Mouse (Mus musculus) spleen, postnatal 10 days (tissue): ENCODE measurements around the gene 2810006K23Rik.
A peak's percentile ranks its signal among the peaks of the same experiment; 100 is the strongest.
"Not testable (repeated sequence)": the region's sequence is repeated elsewhere in the genome, so short reads cannot be mapped to it uniquely, and the experiment has no call there.

ENCODE experiments used
- DNase-seq, 2 experiments: peaks; one replicate each; pipeline ENCODE4 v3.0.0; 2021 to 2022; ENCODE audit warnings: low spot score in 2 of 2

The 2810006K23Rik gene

GRCm38 (mm10) chr5:124327510-124328364 is at the start of gene 2810006K23Rik, which contains the start of gene Mphosph9:
2810006K23Rik (plus strand) TSS chr5:124328089.
Mphosph9 (minus strand) TSS chr5:124327972.
- DNase-seq: peak; percentile 99

DNA sequence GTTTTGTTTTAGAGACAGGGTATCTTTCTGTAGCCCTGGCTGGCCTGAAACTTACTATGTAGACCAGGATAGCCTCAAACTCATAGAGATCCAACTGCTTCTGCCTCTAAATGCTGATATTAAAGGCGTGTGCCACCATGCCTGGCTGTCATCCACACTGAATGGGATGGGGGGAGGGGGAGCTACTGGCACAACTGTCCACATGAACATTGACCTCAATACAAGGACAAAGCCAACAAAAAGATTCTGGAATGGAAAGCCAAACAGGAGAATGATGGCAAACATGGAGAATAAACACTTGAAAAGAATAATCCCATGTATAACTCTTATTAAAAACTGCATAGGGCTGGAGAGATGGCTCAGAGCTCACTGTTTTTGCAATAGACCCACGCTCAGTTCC is 45.0 kb upstream of the 2810006K23Rik start:
- DNase-seq: no peak

- DNase-seq: no peak
Measured at GRCm38 (mm10) chr5:124284330-124284729, 43.6 kb upstream of the 2810006K23Rik start.

DNA sequence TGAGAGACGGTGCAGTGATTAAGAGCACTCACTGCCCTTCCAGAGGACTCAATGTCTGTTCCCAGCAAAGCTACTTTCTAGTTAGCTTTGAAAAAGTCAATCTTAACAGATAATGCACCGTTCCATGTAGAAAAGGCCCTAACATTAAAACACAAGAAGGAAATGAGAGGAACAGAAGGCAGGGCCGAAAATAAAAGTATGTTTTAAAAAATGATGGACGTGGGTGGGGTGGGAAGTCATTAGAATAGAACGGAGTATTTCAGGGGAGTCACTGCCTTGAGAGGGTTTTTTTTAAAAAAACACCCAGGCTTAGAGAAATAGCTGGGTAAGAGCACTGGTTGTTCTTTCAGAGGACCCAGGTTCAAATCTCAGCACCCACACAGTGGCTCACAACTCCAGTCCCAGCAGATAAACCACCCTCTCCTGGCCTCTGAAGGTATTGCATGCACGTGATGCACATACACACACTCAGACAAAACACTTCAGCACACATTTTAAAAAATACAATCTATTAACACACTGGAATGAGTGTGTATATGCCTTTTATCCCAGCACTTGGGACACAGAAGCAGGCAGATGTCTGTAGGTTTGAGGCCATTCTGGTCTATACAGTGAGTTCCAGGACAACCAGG is 40.2 kb upstream of the 2810006K23Rik start:
- DNase-seq: no peak

DNA sequence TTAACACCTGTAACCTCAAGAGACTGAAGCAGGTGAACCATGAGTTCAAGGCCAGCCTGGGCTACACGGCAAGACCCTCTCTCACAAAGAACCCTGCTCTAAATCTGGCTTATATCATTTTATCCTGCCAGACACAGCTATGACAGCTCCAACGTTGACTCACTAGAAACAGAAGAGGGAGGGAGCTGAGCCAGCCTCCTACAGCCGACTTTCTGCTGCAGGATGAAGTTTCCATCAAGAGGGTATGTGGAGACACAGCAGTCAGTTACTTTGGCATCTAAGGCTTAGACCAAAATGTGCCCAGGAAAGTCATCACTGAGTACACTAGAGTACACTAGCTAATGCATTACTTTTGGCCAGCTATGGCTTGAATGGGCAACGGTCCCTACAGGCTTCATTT is 37.7 kb upstream of the 2810006K23Rik start:
- DNase-seq: no peak

DNA sequence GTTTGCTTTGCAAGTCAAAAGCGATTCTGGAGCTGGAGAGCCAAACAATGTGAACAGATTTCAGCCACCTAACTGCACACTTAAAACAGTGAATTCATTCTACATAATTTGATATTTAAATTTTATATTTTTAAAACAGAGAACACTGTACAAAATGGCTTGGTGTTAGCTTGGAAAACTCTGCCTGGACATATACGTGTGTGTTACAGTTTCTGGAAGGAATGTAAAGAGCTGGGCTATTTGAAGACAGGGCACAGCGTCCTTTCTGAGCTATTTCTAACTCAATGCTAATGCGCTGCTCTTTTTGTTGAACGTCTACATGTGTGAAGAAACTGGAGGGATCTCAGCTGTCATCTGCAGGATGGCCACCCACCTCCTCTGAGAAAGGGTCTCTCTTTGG is 33.9 kb upstream of the 2810006K23Rik start:
- no peak for DNase-seq

- DNase-seq: no peak
Measured at GRCm38 (mm10) chr5:124296475-124296874, 31.4 kb upstream of the 2810006K23Rik start.

DNA sequence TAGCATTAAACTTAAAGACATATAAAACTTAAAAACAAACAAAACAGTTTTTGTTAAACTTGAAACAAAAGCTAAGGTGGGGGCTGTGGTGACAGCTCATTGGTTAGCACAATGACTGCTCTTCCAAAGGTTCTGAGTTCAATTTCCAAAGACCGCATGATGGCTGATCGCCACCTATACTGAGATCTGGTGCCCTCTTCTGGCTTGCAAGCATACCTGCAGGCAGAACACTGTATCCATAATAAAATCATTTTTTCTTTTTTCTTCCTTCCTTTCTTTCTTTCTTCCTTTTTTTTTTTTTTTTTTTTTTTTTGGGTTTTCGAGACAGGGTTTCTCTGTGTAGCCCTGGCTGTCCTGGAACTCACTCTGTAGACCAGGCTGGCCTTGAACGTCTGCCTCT is 28.6 kb upstream of the 2810006K23Rik start:
- DNase-seq: peak in 1 of 2 experiments; percentile 33

GRCm38 (mm10) chr5:124300132-124300531 is 27.8 kb upstream of the 2810006K23Rik start:
- DNase-seq: no peak

- not testable (repeated sequence) for DNase-seq
Measured at GRCm38 (mm10) chr5:124302853-124303252, 25.0 kb upstream of the 2810006K23Rik start.

GRCm38 (mm10) chr5:124309155-124309554 is 18.7 kb upstream of the 2810006K23Rik start:
- no peak for DNase-seq

- DNase-seq: no peak
Measured at GRCm38 (mm10) chr5:124310091-124310490, 17.8 kb upstream of the 2810006K23Rik start.

DNA sequence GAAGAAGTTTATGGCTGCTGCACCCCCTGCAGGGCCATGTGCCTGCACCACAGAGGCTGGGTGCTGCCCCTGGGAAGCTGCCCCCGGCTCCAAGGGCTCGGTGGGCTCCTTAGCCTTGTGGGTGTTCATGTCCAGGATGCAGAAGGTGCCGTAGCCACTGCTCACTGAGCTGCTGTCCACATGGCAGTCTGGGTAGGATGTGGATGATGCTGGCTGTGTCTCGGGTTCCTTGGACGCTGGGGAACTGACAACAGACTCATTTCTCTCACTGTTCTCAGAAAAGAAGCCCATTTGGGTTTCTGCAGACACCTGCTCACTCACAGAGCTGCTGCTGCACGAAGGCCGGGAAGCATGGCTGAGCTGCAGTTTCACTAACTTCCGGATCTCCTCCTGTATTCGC is 12.4 kb upstream of the 2810006K23Rik start:
- DNase-seq: no peak

DNA sequence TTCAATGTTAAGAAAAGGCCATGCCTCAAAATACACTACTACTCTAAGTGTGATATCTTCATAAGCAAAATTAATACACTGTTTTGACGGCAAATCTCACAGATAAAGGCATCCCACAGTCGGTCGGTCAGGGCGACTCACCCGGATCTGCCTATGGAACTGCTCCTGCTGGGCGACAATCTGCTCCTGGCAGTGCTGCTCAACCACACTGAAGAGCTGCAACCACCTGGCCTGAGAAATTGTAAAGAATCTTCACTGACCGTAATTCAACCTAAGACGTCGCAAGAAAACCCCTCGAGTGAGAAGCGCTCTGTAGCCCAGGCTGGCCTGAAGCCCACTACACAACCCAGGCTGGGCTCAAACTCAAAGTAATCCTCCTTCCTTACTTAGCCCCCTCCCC is 11.9 kb upstream of the 2810006K23Rik start:
- DNase-seq: no peak

GRCm38 (mm10) chr5:124317648-124318047 is 10.2 kb upstream of the 2810006K23Rik start:
- DNase-seq: no peak

GRCm38 (mm10) chr5:124326829-124327228 is 1.1 kb upstream of the 2810006K23Rik start:
- DNase-seq: peak in 1 of 2 experiments; percentile 17

DNA sequence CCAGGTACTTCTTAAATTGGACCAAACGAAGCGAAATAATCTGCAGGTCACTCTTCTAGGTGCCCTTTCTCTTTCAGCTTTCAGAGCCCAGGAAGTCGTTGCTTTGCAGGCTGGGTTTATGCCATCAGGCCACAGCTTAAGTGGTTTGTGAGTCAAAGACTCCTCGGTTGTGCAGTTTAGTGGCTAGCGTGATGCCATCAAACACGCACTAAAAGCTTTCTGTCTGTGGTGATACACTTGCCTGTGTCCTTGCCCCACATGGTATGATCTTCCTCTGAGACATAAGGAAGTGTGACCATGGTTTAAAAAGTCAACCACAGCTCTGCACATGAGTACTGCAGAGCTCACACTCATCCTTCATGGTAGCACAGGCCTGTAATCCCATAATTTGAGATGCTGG is 2.2 kb downstream of the 2810006K23Rik start:
- no peak for DNase-seq

- no peak for DNase-seq
Measured at GRCm38 (mm10) chr5:124334392-124334791, 6.5 kb downstream of the 2810006K23Rik start.

- DNase-seq: no peak
Measured at GRCm38 (mm10) chr5:124337103-124337502, 9.2 kb downstream of the 2810006K23Rik start.

DNA sequence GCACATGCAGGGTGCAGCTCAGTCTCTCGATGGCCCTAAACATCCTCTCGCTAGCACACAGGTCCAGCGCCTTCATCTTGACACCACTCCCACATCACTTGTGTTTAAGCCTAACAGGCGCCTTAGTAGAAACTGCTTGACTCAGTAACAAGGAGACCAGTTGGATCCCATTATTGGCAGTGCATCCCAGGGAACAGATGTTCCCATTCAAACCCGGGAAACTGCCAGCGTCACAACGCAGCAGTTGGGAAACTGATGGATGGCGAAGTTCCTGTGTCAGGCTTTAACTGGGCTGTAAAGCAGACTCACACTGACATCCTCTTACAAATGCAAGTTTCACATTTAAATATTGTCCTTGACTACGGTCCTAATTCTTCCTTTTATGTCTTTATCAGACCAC is 10.0 kb downstream of the 2810006K23Rik start:
- DNase-seq: no peak

- DNase-seq: no peak
Measured at GRCm38 (mm10) chr5:124338791-124339190, 10.9 kb downstream of the 2810006K23Rik start.

DNA sequence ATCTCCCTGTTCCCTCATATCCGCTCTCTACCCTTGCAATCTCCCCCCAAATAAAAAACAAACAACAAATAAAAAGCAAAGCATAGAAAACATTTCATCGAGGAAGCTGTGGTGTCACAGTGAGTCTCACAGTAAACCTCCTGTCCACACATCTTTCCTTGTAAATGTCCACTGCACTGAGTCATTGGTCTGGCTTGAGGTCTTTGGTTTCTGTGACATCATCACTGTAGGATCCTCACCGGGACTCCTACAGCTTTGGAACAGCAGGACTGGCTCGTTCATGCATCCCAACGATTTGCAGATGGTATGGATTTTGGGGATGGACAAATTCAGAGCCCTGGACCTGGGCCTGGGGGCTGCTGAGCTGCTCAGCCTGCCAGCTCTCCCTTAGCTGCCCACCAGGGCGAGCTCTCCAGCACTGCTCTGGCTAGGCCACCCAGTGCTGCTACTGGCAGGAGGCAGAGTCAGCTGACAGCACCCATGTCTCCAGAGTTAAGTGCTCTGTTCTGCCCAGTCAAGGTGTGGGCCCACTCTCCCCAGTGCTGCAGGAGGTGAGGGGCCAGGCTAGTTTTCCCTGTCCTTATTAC is 14.0 kb downstream of the 2810006K23Rik start:
- DNase-seq: peak in 1 of 2 experiments; percentile 47

DNA sequence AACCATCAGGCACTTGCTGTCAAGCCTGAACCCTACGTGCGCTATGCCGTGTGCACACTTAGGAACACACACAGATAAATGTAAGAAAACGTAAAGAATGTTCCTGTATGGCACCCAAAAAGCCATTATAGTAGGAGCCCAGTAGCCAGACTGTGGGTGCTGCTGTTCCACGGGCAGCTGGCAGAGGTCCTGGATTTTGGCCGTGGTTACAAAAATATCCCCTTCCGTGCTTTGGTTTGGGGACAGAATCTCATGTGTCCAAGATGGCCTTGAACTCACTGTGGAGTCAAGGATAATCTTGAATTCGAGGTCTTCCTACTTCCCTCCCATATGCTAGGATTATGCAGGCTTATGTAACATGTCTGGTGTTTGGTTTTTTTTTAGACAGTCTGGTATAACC is 15.0 kb downstream of the 2810006K23Rik start:
- DNase-seq: no peak
